Mouse (Mus musculus): Measurements from ENCODE around the gene Stra6l. TPM values are rescaled to one million over a fixed set of nuclear protein-coding genes. Genes with fewer than 3 reads are reported as not detected.
A peak's percentile ranks its signal among the peaks of the same experiment; 100 is the strongest.

Gene Stra6l
- polyA plus RNA-seq, 1 experiment, result 7.1 TPM

DNA sequence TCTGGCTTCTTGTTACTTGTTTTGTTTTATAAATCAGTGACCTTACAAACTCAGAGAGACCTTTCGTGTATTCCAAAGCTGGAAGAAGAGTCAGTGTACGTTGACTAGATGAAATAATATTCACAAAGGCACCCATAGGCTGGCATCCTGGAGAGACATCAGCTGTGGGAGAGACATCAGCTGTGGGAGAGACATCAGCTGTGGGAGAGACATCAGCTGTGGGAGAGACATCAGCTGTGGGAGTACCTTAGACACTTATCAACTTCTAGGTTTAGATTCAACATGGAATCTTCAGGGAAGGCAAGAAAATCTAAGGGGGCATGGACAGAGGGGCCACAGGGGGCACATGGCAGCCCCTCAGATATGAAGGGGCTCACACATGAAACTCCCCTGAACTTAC, 2.2 kb upstream of the Stra6l start:
- TF ChIP-seq POLR2A (IDR thresholded peaks at IDR 0.05; ENCODE audit: low read depth, low read length) (no peak), CTCF (IDR thresholded peaks at IDR 0.05; ENCODE audit: extremely low read depth, insufficient read length, insufficient replicate concordance, low read depth, low read length) (no peak)
- no peak overlapping the region for H3K27ac ChIP-seq (ENCODE audit: insufficient read depth, low read depth, low read length)
- WGBS, result 90% methylated on average over 2 of the region's 2 CpGs
- no peaks in the 10 kb centered on the region for H3K27me3 ChIP-seq (ENCODE audit: control insufficient read depth, insufficient read depth, low read length)
- no peaks in the 10 kb centered on the region for H3K36me3 ChIP-seq (ENCODE audit: control insufficient read depth, insufficient read depth, low read length)
- no peak overlapping the region for H3K4me3 ChIP-seq (ENCODE audit: low read depth, low read length)
- peaks cover 12% of the 10 kb centered on the region for H3K4me1 ChIP-seq (ENCODE audit: control insufficient read depth, insufficient read depth, insufficient read length, low read length)

DNA sequence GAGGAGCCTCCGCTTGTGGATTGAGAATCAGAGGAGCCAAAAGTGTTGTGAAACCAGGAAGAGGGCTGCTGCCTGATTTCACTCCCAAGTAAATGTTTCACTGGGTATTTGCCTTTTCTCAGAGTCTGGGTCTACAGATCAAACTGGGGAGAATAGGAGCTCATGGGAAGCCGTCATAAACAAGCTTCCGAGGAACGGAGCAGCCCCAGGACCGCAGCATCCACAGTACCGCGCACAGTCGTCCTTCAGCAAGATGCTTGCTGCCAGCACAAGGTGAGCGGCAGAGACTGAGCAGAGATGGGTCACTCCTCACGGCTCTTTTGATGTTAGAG, 327 bp downstream of the Stra6l start:
- H3K27ac ChIP-seq (ENCODE audit: insufficient read depth, low read depth, low read length), result peak overlapping the region; percentile 52
- WGBS, result 18% methylated on average over 10 of the region's 10 CpGs

GRCm38 (mm10) chr4:45849419-45849818, 955 bp downstream of the Stra6l start:
- H3K27ac ChIP-seq (ENCODE audit: insufficient read depth, low read depth, low read length), result peak overlapping the region; percentile 52
- no peaks in the 10 kb centered on the region for H3K27me3 ChIP-seq (ENCODE audit: control insufficient read depth, insufficient read depth, low read length)
- WGBS, result 26% methylated on average over 1 of the region's 1 CpGs
- TF ChIP-seq POLR2A (IDR thresholded peaks at IDR 0.05; ENCODE audit: low read depth, low read length), result no peak
- TF ChIP-seq CTCF (IDR thresholded peaks at IDR 0.05; ENCODE audit: extremely low read depth, insufficient read length, insufficient replicate concordance, low read depth, low read length), result no peak
- H3K36me3 ChIP-seq (ENCODE audit: control insufficient read depth, insufficient read depth, low read length), result no peaks in the 10 kb centered on the region
- peaks cover 12% of the 10 kb centered on the region for H3K4me1 ChIP-seq (ENCODE audit: control insufficient read depth, insufficient read depth, insufficient read length, low read length)
- H3K4me3 ChIP-seq (ENCODE audit: low read depth, low read length), result peak overlapping the region; percentile 10; the same call in 1 of the 2 replicates

More for the DNA sequence above, 327 bp downstream of the Stra6l start:
- no peaks in the 10 kb centered on the region for H3K36me3 ChIP-seq (ENCODE audit: control insufficient read depth, insufficient read depth, low read length)
- H3K4me1 ChIP-seq (ENCODE audit: control insufficient read depth, insufficient read depth, insufficient read length, low read length), result peaks cover 12% of the 10 kb centered on the region
- TF ChIP-seq POLR2A (IDR thresholded peaks at IDR 0.05; ENCODE audit: low read depth, low read length) (no peak), CTCF (IDR thresholded peaks at IDR 0.05; ENCODE audit: extremely low read depth, insufficient read length, insufficient replicate concordance, low read depth, low read length) (no peak)
- peak overlapping the region; percentile 60 for H3K4me3 ChIP-seq (ENCODE audit: low read depth, low read length)
- H3K27me3 ChIP-seq (ENCODE audit: control insufficient read depth, insufficient read depth, low read length), result no peaks in the 10 kb centered on the region

GRCm38 (mm10) chr4:45851640-45852051, 3.2 kb downstream of the Stra6l start:
- TF ChIP-seq POLR2A (IDR thresholded peaks at IDR 0.05; ENCODE audit: low read depth, low read length) (no peak), CTCF (IDR thresholded peaks at IDR 0.05; ENCODE audit: extremely low read depth, insufficient read length, insufficient replicate concordance, low read depth, low read length) (no peak)
- Histone ChIP-seq H3K4me3 (ENCODE audit: low read depth, low read length) (no peak overlapping the region), H3K36me3 (ENCODE audit: control insufficient read depth, insufficient read depth, low read length) (no peaks in the 10 kb centered on the region; the same call in 1 of the 2 replicates), H3K4me1 (ENCODE audit: control insufficient read depth, insufficient read depth, insufficient read length, low read length) (peaks cover 15% of the 10 kb centered on the region), H3K27ac (ENCODE audit: insufficient read depth, low read depth, low read length) (no peak overlapping the region), H3K27me3 (ENCODE audit: control insufficient read depth, insufficient read depth, low read length) (no peaks in the 10 kb centered on the region)
- 1% methylated on average over 3 of the region's 3 CpGs for WGBS

- H3K36me3 ChIP-seq (ENCODE audit: control insufficient read depth, insufficient read depth, low read length), result no peaks in the 10 kb centered on the region; the same call in 1 of the 2 replicates
- H3K27me3 ChIP-seq (ENCODE audit: control insufficient read depth, insufficient read depth, low read length), result no peaks in the 10 kb centered on the region
- WGBS, result 60% methylated on average over 15 of the region's 15 CpGs
- H3K4me1 ChIP-seq (ENCODE audit: control insufficient read depth, insufficient read depth, insufficient read length, low read length), result peaks cover 9% of the 10 kb centered on the region
- H3K4me3 ChIP-seq (ENCODE audit: low read depth, low read length), result no peak overlapping the region
- no peak overlapping the region for H3K27ac ChIP-seq (ENCODE audit: insufficient read depth, low read depth, low read length)
- no peak for TF ChIP-seq POLR2A (IDR thresholded peaks at IDR 0.05; ENCODE audit: low read depth, low read length)
- no peak for TF ChIP-seq CTCF (IDR thresholded peaks at IDR 0.05; ENCODE audit: extremely low read depth, insufficient read length, insufficient replicate concordance, low read depth, low read length)
These were observed 5.2 kb downstream of the Stra6l start for GRCm38 (mm10) chr4:45853496-45854246.

- peaks cover 3% of the 10 kb centered on the region; the same call in 1 of the 2 replicates for H3K4me1 ChIP-seq (ENCODE audit: control insufficient read depth, insufficient read depth, insufficient read length, low read length)
- H3K27ac ChIP-seq (ENCODE audit: insufficient read depth, low read depth, low read length), result no peak overlapping the region
- TF ChIP-seq POLR2A (IDR thresholded peaks at IDR 0.05; ENCODE audit: low read depth, low read length) (no peak), CTCF (IDR thresholded peaks at IDR 0.05; ENCODE audit: extremely low read depth, insufficient read length, insufficient replicate concordance, low read depth, low read length) (peak; percentile 86; the same call in 1 of the 2 replicates)
- WGBS, result 54% methylated on average over 19 of the region's 19 CpGs
- no peaks in the 10 kb centered on the region for H3K27me3 ChIP-seq (ENCODE audit: control insufficient read depth, insufficient read depth, low read length)
- H3K36me3 ChIP-seq (ENCODE audit: control insufficient read depth, insufficient read depth, low read length), result no peaks in the 10 kb centered on the region; the same call in 1 of the 2 replicates
- H3K4me3 ChIP-seq (ENCODE audit: low read depth, low read length), result no peak overlapping the region
These were observed 7.5 kb downstream of the Stra6l start for GRCm38 (mm10) chr4:45855803-45856424.

GRCm38 (mm10) chr4:45861160-45861559, 12.7 kb downstream of the Stra6l start:
- no peak overlapping the region for H3K4me3 ChIP-seq (ENCODE audit: low read depth, low read length)
- WGBS, result 74% methylated on average over 5 of the region's 5 CpGs
- 0 out of 2 replicates have a peak, but pooled peaks cover under 1% of the 10 kb centered on the region for H3K4me1 ChIP-seq (ENCODE audit: control insufficient read depth, insufficient read depth, insufficient read length, low read length)
- H3K36me3 ChIP-seq (ENCODE audit: control insufficient read depth, insufficient read depth, low read length), result no peaks in the 10 kb centered on the region
- TF ChIP-seq CTCF (IDR thresholded peaks at IDR 0.05; ENCODE audit: extremely low read depth, insufficient read length, insufficient replicate concordance, low read depth, low read length) (no peak), POLR2A (IDR thresholded peaks at IDR 0.05; ENCODE audit: low read depth, low read length) (no peak)
- no peaks in the 10 kb centered on the region for H3K27me3 ChIP-seq (ENCODE audit: control insufficient read depth, insufficient read depth, low read length)
- H3K27ac ChIP-seq (ENCODE audit: insufficient read depth, low read depth, low read length), result no peak overlapping the region
